Mouse (Mus musculus) hindbrain, embryonic 13.5 days (tissue): ENCODE results near the gene Cxcl3. TPM values are rescaled to one million over a fixed set of nuclear protein-coding genes. Genes with fewer than 3 reads are reported as not detected.

ENCODE experiments used
- ATAC-seq: fragments of 200-750 bp; cut with Nextera tagmentation; 2 replicates; pipeline ENCODE4 v1.8.0; 2017; ENCODE audit warnings: moderate TSS enrichment; ENCODE audit not compliant: low FRiP score
- H3K27ac ChIP-seq: fragments of 300-500 bp; sonication (generic); 2 replicates; pipeline ENCODE4 v1.5.1; 2015; ENCODE audit warnings: inconsistent platforms, mild to moderate bottlenecking, moderate library complexity
- H3K27me3 ChIP-seq: fragments of 300-500 bp; sonication (generic); 2 replicates; pipeline ENCODE4 v1.6.1; 2015; ENCODE audit warnings: mild to moderate bottlenecking, inconsistent platforms
- H3K36me3 ChIP-seq: fragments of 300-500 bp; sonication (generic); 2 replicates; pipeline ENCODE4 v1.6.1; 2015; ENCODE audit warnings: mild to moderate bottlenecking, inconsistent platforms
- H3K4me1 ChIP-seq: fragments of 300-500 bp; sonication (generic); replicated peaks from 2 replicates; pipeline ENCODE4 v1.6.1; 2015; ENCODE audit warnings: inconsistent platforms
- H3K4me2 ChIP-seq: fragments of 300-500 bp; sonication (generic); 2 replicates; pipeline ENCODE4 v1.6.1; 2015; ENCODE audit warnings: inconsistent platforms, mild to moderate bottlenecking, moderate library complexity
- H3K4me3 ChIP-seq: fragments of 300-500 bp; sonication (generic); 2 replicates; pipeline ENCODE4 v1.5.1; 2015; ENCODE audit warnings: mild to moderate bottlenecking, inconsistent platforms
- H3K9ac ChIP-seq: fragments of 300-500 bp; sonication (generic); 2 replicates; pipeline ENCODE4 v1.6.1; 2015; ENCODE audit warnings: mild to moderate bottlenecking, inconsistent platforms
- H3K9me3 ChIP-seq: fragments of 300-500 bp; sonication (generic); 2 replicates; pipeline ENCODE4 v1.6.1; 2016; ENCODE audit warnings: inconsistent platforms
- WGBS: fragments of 180-500 bp; shearing (Covaris S2); methylation state at CpG from one replicate; pipeline ENCODE4 v1.1.7; 2015; 5-methylcytosine and 5-hydroxymethylcytosine counted together
- polyA plus RNA-seq: library from polyadenylated mRNA; unstranded; fragments of >200 nt; fragmentation: Nextera tagmentation; extraction: Ambion mirVana; gene quantifications from 2 replicates; pipeline ENCODE4 v1.2.1, GENCODE M21; 2015

Cxcl3 gene
- not detected in 2 replicates for polyA plus RNA-seq

GRCm38 (mm10) chr5:90785659-90786588 is at the start of gene Cxcl3:
Gene Cxcl3 (plus strand): TSS chr5:90786103.
- Histone ChIP-seq H3K9me3 (no peaks in the 10 kb centered on the region), H3K36me3 (no peaks in the 10 kb centered on the region), H3K27me3 (peaks cover 4% of the 10 kb centered on the region; the same call in 1 of the 2 replicates), H3K4me3 (peak within 1 kb of the TSS; percentile 39), H3K4me2 (peak within 1 kb of the TSS; percentile 73), H3K9ac (peak within 1 kb of the TSS; percentile 51; the same call in 1 of the 2 replicates), H3K4me1 (peaks cover 8% of the 10 kb centered on the region), H3K27ac (no peak within 1 kb of the TSS)
- ATAC-seq = peak; percentile 91
- WGBS = 18% methylated on average over 26 of the region's 26 CpGs

GRCm38 (mm10) chr5:90742029-90742428 is 43.9 kb upstream of the Cxcl3 start:
- H3K9ac ChIP-seq = no peak overlapping the region
- no peak overlapping the region for H3K27ac ChIP-seq
- no peak overlapping the region for H3K4me3 ChIP-seq
- 72% methylated on average over 4 of the region's 4 CpGs for WGBS
- H3K36me3 ChIP-seq = no peaks in the 10 kb centered on the region
- no peaks in the 10 kb centered on the region for H3K4me1 ChIP-seq
- H3K9me3 ChIP-seq = no peaks in the 10 kb centered on the region
- H3K4me2 ChIP-seq = no peak overlapping the region
- ATAC-seq = no peak
- H3K27me3 ChIP-seq = no peaks in the 10 kb centered on the region

- Histone ChIP-seq H3K36me3 (no peaks in the 10 kb centered on the region), H3K9me3 (no peaks in the 10 kb centered on the region), H3K4me3 (no peak overlapping the region), H3K4me2 (no peak overlapping the region), H3K27me3 (peaks cover 12% of the 10 kb centered on the region; the same call in 1 of the 2 replicates), H3K27ac (no peak overlapping the region), H3K9ac (no peak overlapping the region), H3K4me1 (peaks cover 10% of the 10 kb centered on the region)
- no peak for ATAC-seq
- WGBS = 95% methylated on average over 1 of the region's 1 CpGs
These were observed 32.0 kb upstream of the Cxcl3 start for GRCm38 (mm10) chr5:90753934-90754333.

GRCm38 (mm10) chr5:90758020-90758605 is 27.8 kb upstream of the Cxcl3 start:
- 48% methylated on average over 5 of the region's 5 CpGs for WGBS

GRCm38 (mm10) chr5:90759077-90760065 is 26.5 kb upstream of the Cxcl3 start, which contains the start of gene Cxcl5:
Gene Cxcl5 (plus strand): TSS chr5:90759360.
- H3K36me3 ChIP-seq = no peaks in the 10 kb centered on the region
- WGBS = 4% methylated on average over 32 of the region's 32 CpGs
- peak within 1 kb of the TSS; percentile 88 for H3K4me2 ChIP-seq
- H3K27me3 ChIP-seq = peaks cover 32% of the 10 kb centered on the region
- H3K9ac ChIP-seq = peak within 1 kb of the TSS; percentile 82
- no peaks in the 10 kb centered on the region for H3K9me3 ChIP-seq
- peak; percentile 82 for ATAC-seq
- peak within 1 kb of the TSS; percentile 53 for H3K4me3 ChIP-seq
- H3K27ac ChIP-seq = no peak within 1 kb of the TSS
- H3K4me1 ChIP-seq = peaks cover 16% of the 10 kb centered on the region

More at GRCm38 (mm10) chr5:90758020-90758605, 27.8 kb upstream of the Cxcl3 start:
- Histone ChIP-seq H3K36me3 (no peaks in the 10 kb centered on the region), H3K4me1 (peaks cover 16% of the 10 kb centered on the region), H3K27me3 (peaks cover 32% of the 10 kb centered on the region), H3K9me3 (no peaks in the 10 kb centered on the region), H3K4me3 (no peak overlapping the region), H3K4me2 (no peak overlapping the region), H3K9ac (no peak overlapping the region), H3K27ac (no peak overlapping the region)
- no peak for ATAC-seq

GRCm38 (mm10) chr5:90760303-90760702 is 25.6 kb upstream of the Cxcl3 start:
- no peak overlapping the region for H3K9ac ChIP-seq
- no peak overlapping the region for H3K4me3 ChIP-seq
- no peaks in the 10 kb centered on the region for H3K9me3 ChIP-seq
- ATAC-seq = no peak
- WGBS = 53% methylated on average over 4 of the region's 4 CpGs
- H3K27ac ChIP-seq = no peak overlapping the region
- H3K36me3 ChIP-seq = no peaks in the 10 kb centered on the region
- peaks cover 32% of the 10 kb centered on the region for H3K27me3 ChIP-seq
- no peak overlapping the region for H3K4me2 ChIP-seq
- H3K4me1 ChIP-seq = peaks cover 16% of the 10 kb centered on the region

GRCm38 (mm10) chr5:90760844-90761243 is 25.1 kb upstream of the Cxcl3 start:
- no peak for ATAC-seq
- Histone ChIP-seq H3K4me3 (no peak overlapping the region), H3K4me1 (peaks cover 16% of the 10 kb centered on the region), H3K27ac (no peak overlapping the region), H3K27me3 (peaks cover 32% of the 10 kb centered on the region), H3K4me2 (no peak overlapping the region), H3K36me3 (no peaks in the 10 kb centered on the region), H3K9me3 (no peaks in the 10 kb centered on the region), H3K9ac (no peak overlapping the region)
- WGBS = 97% methylated on average over 2 of the region's 2 CpGs

- Histone ChIP-seq H3K27ac (no peak overlapping the region), H3K9me3 (no peaks in the 10 kb centered on the region), H3K4me2 (no peak overlapping the region), H3K9ac (no peak overlapping the region), H3K36me3 (no peaks in the 10 kb centered on the region), H3K27me3 (peaks cover 32% of the 10 kb centered on the region), H3K4me3 (no peak overlapping the region), H3K4me1 (peaks cover 16% of the 10 kb centered on the region)
- 86% methylated on average over 3 of the region's 3 CpGs for WGBS
- ATAC-seq = no peak
These were observed 24.1 kb upstream of the Cxcl3 start for GRCm38 (mm10) chr5:90761834-90762233.

GRCm38 (mm10) chr5:90763912-90764665 is 21.8 kb upstream of the Cxcl3 start:
- ATAC-seq = no peak
- Histone ChIP-seq H3K27me3 (peaks cover 19% of the 10 kb centered on the region), H3K36me3 (no peaks in the 10 kb centered on the region), H3K9me3 (no peaks in the 10 kb centered on the region), H3K4me2 (no peak overlapping the region), H3K9ac (no peak overlapping the region), H3K27ac (no peak overlapping the region), H3K4me3 (no peak overlapping the region), H3K4me1 (peaks cover 4% of the 10 kb centered on the region)
- 82% methylated on average over 12 of the region's 12 CpGs for WGBS

- H3K36me3 ChIP-seq = no peaks in the 10 kb centered on the region
- no peak overlapping the region for H3K27ac ChIP-seq
- WGBS = 85% methylated on average over 8 of the region's 8 CpGs
- no peak for ATAC-seq
- no peak overlapping the region for H3K9ac ChIP-seq
- 0 out of 2 replicates have a peak, but pooled peaks cover 8% of the 10 kb centered on the region for H3K27me3 ChIP-seq
- H3K4me1 ChIP-seq = no peaks in the 10 kb centered on the region
- no peak overlapping the region for H3K4me2 ChIP-seq
- H3K4me3 ChIP-seq = no peak overlapping the region
- H3K9me3 ChIP-seq = no peaks in the 10 kb centered on the region
These were observed 19.9 kb upstream of the Cxcl3 start for GRCm38 (mm10) chr5:90765821-90766606.
